Mouse (Mus musculus) c-Kit-positive CD71-negative TER-119-negative erythroid progenitor cells, embryonic 14.5 days (primary cell): ENCODE data around the gene Il17re.

Experiments
- DNase-seq: peaks from one replicate; pipeline ENCODE4 v3.0.0-alpha.2; 2013; ENCODE audit warnings: low read depth

Gene Il17re

GRCm38 (mm10) chr6:113457952-113458534, at the start of gene Il17re:
Il17re (plus strand) TSS chr6:113458484.
- no peak for DNase-seq

GRCm38 (mm10) chr6:113410001-113410400, 48.3 kb upstream of the Il17re start:
- DNase-seq = no peak

- DNase-seq = no peak
Observed at GRCm38 (mm10) chr6:113416416-113416815, 41.9 kb upstream of the Il17re start.

- DNase-seq = no peak
Observed at GRCm38 (mm10) chr6:113418441-113419198, 39.7 kb upstream of the Il17re start.

- peak; percentile 99 for DNase-seq
Observed at GRCm38 (mm10) chr6:113419199-113419587, 39.1 kb upstream of the Il17re start, which contains the start of gene Rpusd3. Rpusd3 (minus strand) TSS chr6:113419340.

GRCm38 (mm10) chr6:113423000-113423399, 35.3 kb upstream of the Il17re start:
- DNase-seq = no peak

GRCm38 (mm10) chr6:113424187-113424586, 34.1 kb upstream of the Il17re start:
- no peak for DNase-seq

- no peak for DNase-seq
Observed at GRCm38 (mm10) chr6:113426696-113427095, 31.6 kb upstream of the Il17re start.

GRCm38 (mm10) chr6:113427397-113427796, 30.9 kb upstream of the Il17re start:
- no peak for DNase-seq

- no peak for DNase-seq
Observed at GRCm38 (mm10) chr6:113428006-113428405, 30.3 kb upstream of the Il17re start.

- DNase-seq = no peak
Observed at GRCm38 (mm10) chr6:113429965-113430364, 28.3 kb upstream of the Il17re start.

- DNase-seq = no peak
Observed at GRCm38 (mm10) chr6:113430846-113431245, 27.4 kb upstream of the Il17re start.

- DNase-seq = no peak
Observed at GRCm38 (mm10) chr6:113431801-113432200, 26.5 kb upstream of the Il17re start.

- no peak for DNase-seq
Observed at GRCm38 (mm10) chr6:113433661-113434060, 24.6 kb upstream of the Il17re start.

- DNase-seq = no peak
Observed at GRCm38 (mm10) chr6:113434691-113435090, 23.6 kb upstream of the Il17re start.

- DNase-seq = no peak
Observed at GRCm38 (mm10) chr6:113435664-113436205, 22.5 kb upstream of the Il17re start, which contains the start of gene Cidec. Cidec (minus strand) TSS chr6:113435760.

- no peak for DNase-seq
Observed at GRCm38 (mm10) chr6:113437135-113437534, 21.1 kb upstream of the Il17re start.

GRCm38 (mm10) chr6:113438721-113439430, 19.4 kb upstream of the Il17re start:
- DNase-seq = no peak

- no peak for DNase-seq
Observed at GRCm38 (mm10) chr6:113440686-113441085, 17.6 kb upstream of the Il17re start.

- peak; percentile 89 for DNase-seq
Observed at GRCm38 (mm10) chr6:113441147-113441680, 17.1 kb upstream of the Il17re start.

GRCm38 (mm10) chr6:113442087-113442441, 16.2 kb upstream of the Il17re start:
- no peak for DNase-seq

GRCm38 (mm10) chr6:113442442-113443090, 15.7 kb upstream of the Il17re start, which contains the start of gene Jagn1:
Jagn1 (plus strand) TSS chr6:113442569.
- peak; percentile 98 for DNase-seq
